Mouse (Mus musculus): ENCODE measurements around the gene Grik2. TPM values are rescaled to one million over a fixed set of nuclear protein-coding genes. Genes with fewer than 3 reads are reported as not detected.

The Grik2 gene
- 0.08 and 0.11 TPM in 2 replicates for polyA plus RNA-seq (2012; rRNA removed)

DNA sequence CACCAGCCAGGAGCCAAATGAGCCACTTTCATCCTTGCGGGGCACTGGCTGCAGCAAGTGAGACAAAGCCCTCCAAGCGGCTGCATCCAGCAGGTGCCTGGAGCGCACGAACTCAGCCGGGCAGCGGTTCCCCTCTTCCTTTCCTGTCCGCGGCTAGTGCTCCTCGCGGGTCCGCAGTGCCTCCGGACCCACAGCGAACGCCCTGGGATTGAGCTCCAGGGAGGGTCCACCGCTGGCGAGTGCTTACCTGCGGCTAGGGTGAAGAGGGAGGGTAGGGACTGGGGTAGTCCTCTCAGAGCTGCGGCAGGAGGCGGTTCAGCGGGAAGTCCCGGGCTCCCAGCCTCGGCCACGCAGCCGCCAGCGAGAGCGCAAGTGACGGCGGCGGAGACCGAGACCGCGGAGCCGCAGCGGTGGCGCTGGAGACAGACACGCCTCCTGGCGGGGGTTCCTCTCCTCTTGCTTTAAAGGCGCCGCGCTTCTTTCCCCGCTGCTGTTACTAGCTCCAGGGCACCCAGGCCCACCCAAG, at the start of gene Grik2:
Gene Grik2, minus strand, starts transcription at position 386 of the 526 bp plus-strand sequence.
- peak within 1 kb of the TSS; percentile 26; the same call in 1 of the 2 replicates for H3K4me3 ChIP-seq (ENCODE audit: insufficient read depth, low read depth, low read length)
- TF ChIP-seq POLR2A (IDR thresholded peaks at IDR 0.05; ENCODE audit: low read depth, low read length) (no peak), CTCF (conservative IDR thresholded peaks at IDR 0.05; ENCODE audit: insufficient read depth, insufficient read length, low read depth, low read length) (no peak)
- no peaks in the 10 kb centered on the region for H3K4me1 ChIP-seq (ENCODE audit: control insufficient read depth, insufficient read depth, low read length)
- DNase-seq: no peak
- H3K27me3 ChIP-seq (replicated peaks; ENCODE audit: control insufficient read depth, insufficient read depth, low read length): no peaks in the 10 kb centered on the region; the same call in 1 of the 2 replicates
- under 1% methylated on average over 41 of the region's 41 CpGs for WGBS
- no peaks in the 10 kb centered on the region for H3K36me3 ChIP-seq (ENCODE audit: control insufficient read depth, insufficient read depth, low read length)
- no peak within 1 kb of the TSS for H3K27ac ChIP-seq (ENCODE audit: insufficient read depth, low read depth, low read length)

DNA sequence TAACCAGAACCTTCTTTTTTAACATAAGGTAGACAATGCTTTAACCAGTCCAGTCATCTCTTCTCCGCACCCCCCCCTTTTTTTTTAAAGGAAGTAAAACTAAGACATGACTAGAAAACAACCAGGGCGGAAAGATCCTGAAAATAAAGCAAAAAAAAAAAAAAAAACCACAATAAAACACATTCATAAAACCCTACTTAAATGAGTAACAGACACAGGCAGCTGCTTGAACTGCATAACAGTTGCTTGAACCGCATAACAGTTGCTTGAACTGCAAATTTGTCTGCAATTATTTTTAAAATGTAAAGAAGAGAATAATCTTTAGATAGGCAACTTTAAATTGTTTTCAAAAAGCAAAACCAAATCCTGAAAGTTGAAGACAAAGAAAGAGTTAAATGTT, 45.8 kb upstream of the Grik2 start:
- no peak for DNase-seq
- Histone ChIP-seq H3K4me1 (ENCODE audit: control insufficient read depth, insufficient read depth, low read length) (no peaks in the 10 kb centered on the region), H3K4me3 (ENCODE audit: insufficient read depth, low read depth, low read length) (no peak overlapping the region), H3K27me3 (replicated peaks; ENCODE audit: control insufficient read depth, insufficient read depth, low read length) (no peaks in the 10 kb centered on the region), H3K27ac (ENCODE audit: insufficient read depth, low read depth, low read length) (no peak overlapping the region), H3K36me3 (ENCODE audit: control insufficient read depth, insufficient read depth, low read length) (no peaks in the 10 kb centered on the region)
- TF ChIP-seq POLR2A (IDR thresholded peaks at IDR 0.05; ENCODE audit: low read depth, low read length) (no peak), CTCF (conservative IDR thresholded peaks at IDR 0.05; ENCODE audit: insufficient read depth, insufficient read length, low read depth, low read length) (no peak)
- 76% methylated on average over 3 of the region's 3 CpGs for WGBS

GRCm38 (mm10) chr10:49807276-49807675, 18.7 kb upstream of the Grik2 start:
- no peaks in the 10 kb centered on the region for H3K27me3 ChIP-seq (replicated peaks; ENCODE audit: control insufficient read depth, insufficient read depth, low read length)
- DNase-seq: no peak
- no peaks in the 10 kb centered on the region for H3K36me3 ChIP-seq (ENCODE audit: control insufficient read depth, insufficient read depth, low read length)
- no peak overlapping the region for H3K27ac ChIP-seq (ENCODE audit: insufficient read depth, low read depth, low read length)
- TF ChIP-seq CTCF (conservative IDR thresholded peaks at IDR 0.05; ENCODE audit: insufficient read depth, insufficient read length, low read depth, low read length): no peak
- no peak for TF ChIP-seq POLR2A (IDR thresholded peaks at IDR 0.05; ENCODE audit: low read depth, low read length)
- no peak overlapping the region for H3K4me3 ChIP-seq (ENCODE audit: insufficient read depth, low read depth, low read length)
- H3K4me1 ChIP-seq (ENCODE audit: control insufficient read depth, insufficient read depth, low read length): no peaks in the 10 kb centered on the region

GRCm38 (mm10) chr10:49801001-49801400, 12.4 kb upstream of the Grik2 start:
- WGBS: 83% methylated on average over 1 of the region's 1 CpGs
- TF ChIP-seq CTCF (conservative IDR thresholded peaks at IDR 0.05; ENCODE audit: insufficient read depth, insufficient read length, low read depth, low read length) (no peak), POLR2A (IDR thresholded peaks at IDR 0.05; ENCODE audit: low read depth, low read length) (no peak)
- H3K27ac ChIP-seq (ENCODE audit: insufficient read depth, low read depth, low read length): no peak overlapping the region
- no peaks in the 10 kb centered on the region for H3K36me3 ChIP-seq (ENCODE audit: control insufficient read depth, insufficient read depth, low read length)
- no peak for DNase-seq
- H3K4me1 ChIP-seq (ENCODE audit: control insufficient read depth, insufficient read depth, low read length): no peaks in the 10 kb centered on the region
- H3K27me3 ChIP-seq (replicated peaks; ENCODE audit: control insufficient read depth, insufficient read depth, low read length): no peaks in the 10 kb centered on the region
- H3K4me3 ChIP-seq (ENCODE audit: insufficient read depth, low read depth, low read length): no peak overlapping the region

DNA sequence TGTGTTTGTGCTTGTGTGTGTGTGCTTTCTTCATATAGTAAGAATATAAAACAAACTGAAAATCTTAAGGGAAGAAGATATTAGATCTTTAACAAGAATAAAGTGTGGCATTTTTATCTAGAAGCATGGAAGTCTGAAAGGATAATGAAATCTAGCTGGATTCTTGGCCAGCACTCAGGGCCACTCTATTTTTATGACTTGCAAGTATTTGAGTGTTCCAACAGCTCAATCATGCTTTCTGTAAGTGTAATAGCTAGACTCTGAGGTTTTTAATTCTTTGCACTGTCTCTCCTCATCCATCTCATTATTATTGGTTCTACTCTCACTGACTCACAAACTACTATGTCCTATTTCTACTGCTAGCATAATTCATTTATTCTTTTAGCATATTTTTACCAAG, 5.6 kb upstream of the Grik2 start:
- DNase-seq: no peak
- H3K4me3 ChIP-seq (ENCODE audit: insufficient read depth, low read depth, low read length): no peak overlapping the region
- H3K36me3 ChIP-seq (ENCODE audit: control insufficient read depth, insufficient read depth, low read length): no peaks in the 10 kb centered on the region
- no peaks in the 10 kb centered on the region for H3K4me1 ChIP-seq (ENCODE audit: control insufficient read depth, insufficient read depth, low read length)
- no peaks in the 10 kb centered on the region for H3K27me3 ChIP-seq (replicated peaks; ENCODE audit: control insufficient read depth, insufficient read depth, low read length)
- TF ChIP-seq POLR2A (IDR thresholded peaks at IDR 0.05; ENCODE audit: low read depth, low read length): no peak
- no peak for TF ChIP-seq CTCF (conservative IDR thresholded peaks at IDR 0.05; ENCODE audit: insufficient read depth, insufficient read length, low read depth, low read length)
- no peak overlapping the region for H3K27ac ChIP-seq (ENCODE audit: insufficient read depth, low read depth, low read length)

DNA sequence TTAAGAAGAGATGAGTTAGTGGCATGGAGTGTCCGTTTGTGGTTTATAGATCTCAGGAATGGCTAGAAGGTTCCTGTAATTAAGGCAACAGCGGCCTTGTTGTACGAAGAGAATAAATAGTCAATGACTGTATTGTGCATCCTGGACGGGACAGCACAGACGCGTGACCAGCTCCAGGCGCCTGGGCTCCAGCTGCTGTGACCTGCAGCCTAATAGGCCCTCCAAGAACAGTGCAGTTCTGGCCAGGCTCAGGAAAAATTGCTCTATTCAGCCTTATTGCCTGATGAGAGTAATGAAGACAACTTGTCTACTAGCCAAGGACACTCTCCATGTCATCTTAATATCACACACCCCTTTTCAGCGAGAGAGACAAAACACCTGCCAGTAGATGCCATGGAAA, 1.8 kb upstream of the Grik2 start:
- Histone ChIP-seq H3K27ac (ENCODE audit: insufficient read depth, low read depth, low read length) (no peak overlapping the region), H3K36me3 (ENCODE audit: control insufficient read depth, insufficient read depth, low read length) (no peaks in the 10 kb centered on the region), H3K27me3 (replicated peaks; ENCODE audit: control insufficient read depth, insufficient read depth, low read length) (no peaks in the 10 kb centered on the region; the same call in 1 of the 2 replicates), H3K4me1 (ENCODE audit: control insufficient read depth, insufficient read depth, low read length) (no peaks in the 10 kb centered on the region), H3K4me3 (ENCODE audit: insufficient read depth, low read depth, low read length) (no peak overlapping the region)
- DNase-seq: no peak
- no peak for TF ChIP-seq CTCF (conservative IDR thresholded peaks at IDR 0.05; ENCODE audit: insufficient read depth, insufficient read length, low read depth, low read length)
- TF ChIP-seq POLR2A (IDR thresholded peaks at IDR 0.05; ENCODE audit: low read depth, low read length): no peak
- 58% methylated on average over 8 of the region's 8 CpGs for WGBS

DNA sequence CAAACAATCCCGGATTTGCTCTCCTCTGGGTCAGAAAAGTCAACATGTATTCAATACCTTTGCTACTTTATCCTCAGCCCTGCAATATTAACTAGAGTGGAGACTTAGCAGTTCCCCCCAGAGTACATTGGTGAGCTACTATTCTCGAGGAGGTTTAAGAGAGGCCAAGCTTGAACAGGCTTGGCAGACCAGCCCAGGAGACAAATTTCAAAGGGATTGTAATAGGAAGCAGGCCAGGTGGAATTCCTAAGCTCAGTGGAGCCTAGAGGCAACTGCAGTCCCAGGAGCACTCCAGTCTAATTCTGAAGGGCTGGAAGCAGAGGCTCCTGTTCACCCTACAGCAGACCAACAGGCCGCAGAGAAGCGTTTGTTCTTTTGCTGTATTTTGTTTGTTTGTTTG, 1.1 kb upstream of the Grik2 start:
- no peak overlapping the region for H3K4me3 ChIP-seq (ENCODE audit: insufficient read depth, low read depth, low read length)
- no peaks in the 10 kb centered on the region for H3K4me1 ChIP-seq (ENCODE audit: control insufficient read depth, insufficient read depth, low read length)
- no peaks in the 10 kb centered on the region; the same call in 1 of the 2 replicates for H3K27me3 ChIP-seq (replicated peaks; ENCODE audit: control insufficient read depth, insufficient read depth, low read length)
- DNase-seq: no peak
- no peak overlapping the region for H3K27ac ChIP-seq (ENCODE audit: insufficient read depth, low read depth, low read length)
- 39% methylated on average over 4 of the region's 4 CpGs for WGBS
- TF ChIP-seq CTCF (conservative IDR thresholded peaks at IDR 0.05; ENCODE audit: insufficient read depth, insufficient read length, low read depth, low read length): no peak
- TF ChIP-seq POLR2A (IDR thresholded peaks at IDR 0.05; ENCODE audit: low read depth, low read length): no peak
- no peaks in the 10 kb centered on the region for H3K36me3 ChIP-seq (ENCODE audit: control insufficient read depth, insufficient read depth, low read length)

All from kidney, adult 2 months (tissue).